Mouse (Mus musculus): ENCODE results near the gene Gse1.

Gene Gse1

GRCm38 (mm10) chr8:120227891-120228591 is at the start of gene Gse1:
TSS of gene Gse1 (plus strand) at chr8:120228456.
- peak; percentile 83 for DNase-seq (ENCODE audit: low read depth, low spot score)

GRCm38 (mm10) chr8:120179027-120179431 is 49.2 kb upstream of the Gse1 start:
- peak; percentile 82 for DNase-seq (ENCODE audit: low read depth, low spot score)

DNA sequence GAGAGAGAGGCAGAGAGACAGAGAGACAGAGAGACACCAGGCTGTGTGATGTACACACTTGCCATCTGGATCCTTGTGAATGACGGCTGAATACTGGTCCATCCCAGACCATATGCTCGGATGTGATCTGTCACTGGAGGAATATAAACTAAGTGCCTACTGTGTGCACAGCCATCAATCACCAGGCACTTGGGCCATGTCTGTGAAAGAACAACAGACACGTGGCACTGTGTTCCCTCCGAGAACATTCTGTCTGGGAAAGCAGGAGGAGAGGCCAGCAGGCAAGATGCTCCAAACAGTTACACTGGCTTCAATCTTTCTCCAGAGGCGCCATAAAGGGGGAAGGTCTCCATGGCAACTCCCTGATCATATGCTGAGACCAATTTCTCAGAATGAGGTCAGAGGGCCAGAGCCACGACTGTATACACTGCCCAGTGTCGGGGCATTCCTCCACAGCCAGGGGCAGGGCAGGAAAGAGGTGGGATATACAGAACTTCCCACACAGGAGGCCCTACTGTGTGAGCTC is 47.7 kb upstream of the Gse1 start:
- no peak for DNase-seq (ENCODE audit: low read depth, low spot score)

DNA sequence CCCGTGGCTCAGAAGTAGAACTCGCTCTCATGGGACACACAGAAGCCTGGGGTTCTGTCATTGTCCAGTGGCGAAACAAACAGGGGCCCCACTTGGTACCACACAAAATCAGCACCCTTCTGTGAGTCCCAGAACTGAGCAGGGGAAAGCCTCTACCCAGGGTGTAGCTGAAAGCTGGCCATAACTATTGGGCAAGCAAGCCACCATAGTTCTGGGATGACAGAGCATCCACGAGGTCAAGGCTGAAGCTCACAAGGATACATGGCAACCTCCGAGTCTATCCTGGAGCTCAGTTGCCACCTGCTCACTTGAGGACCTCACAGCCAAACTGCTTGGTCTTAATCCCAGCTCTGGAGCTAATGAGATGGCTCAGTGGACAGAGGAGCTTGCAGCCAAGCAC is 47.0 kb upstream of the Gse1 start:
- no peak for DNase-seq (ENCODE audit: low read depth, low spot score)

GRCm38 (mm10) chr8:120181861-120182414 is 46.3 kb upstream of the Gse1 start:
- DNase-seq (ENCODE audit: low read depth, low spot score), result no peak

- DNase-seq (ENCODE audit: low read depth, low spot score), result no peak
These were observed 43.9 kb upstream of the Gse1 start for GRCm38 (mm10) chr8:120184366-120184765.

- DNase-seq (ENCODE audit: low read depth, low spot score), result no peak
These were observed 43.1 kb upstream of the Gse1 start for GRCm38 (mm10) chr8:120184850-120185792.

GRCm38 (mm10) chr8:120186454-120186853 is 41.8 kb upstream of the Gse1 start:
- DNase-seq (ENCODE audit: low read depth, low spot score), result no peak

DNA sequence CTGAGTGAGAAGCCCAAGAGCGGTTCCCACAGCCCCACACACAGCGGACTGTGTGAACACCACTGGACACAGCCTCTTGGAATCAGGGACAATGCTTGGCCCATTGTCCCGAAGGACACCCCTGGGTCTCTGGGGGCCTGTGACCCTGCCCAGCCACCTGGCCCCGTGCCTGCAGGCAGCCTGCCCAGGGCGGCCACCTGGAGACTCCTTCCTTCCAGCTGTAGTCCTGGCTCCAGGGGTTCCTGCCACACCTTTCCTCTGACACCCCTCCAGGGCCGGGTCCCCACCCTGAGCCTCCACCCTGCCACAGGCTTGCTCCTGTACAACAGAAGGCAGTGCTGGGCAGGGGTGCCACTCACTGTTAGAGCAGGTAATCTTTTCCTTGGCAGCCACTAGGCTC is 39.7 kb upstream of the Gse1 start:
- no peak for DNase-seq (ENCODE audit: low read depth, low spot score)

DNA sequence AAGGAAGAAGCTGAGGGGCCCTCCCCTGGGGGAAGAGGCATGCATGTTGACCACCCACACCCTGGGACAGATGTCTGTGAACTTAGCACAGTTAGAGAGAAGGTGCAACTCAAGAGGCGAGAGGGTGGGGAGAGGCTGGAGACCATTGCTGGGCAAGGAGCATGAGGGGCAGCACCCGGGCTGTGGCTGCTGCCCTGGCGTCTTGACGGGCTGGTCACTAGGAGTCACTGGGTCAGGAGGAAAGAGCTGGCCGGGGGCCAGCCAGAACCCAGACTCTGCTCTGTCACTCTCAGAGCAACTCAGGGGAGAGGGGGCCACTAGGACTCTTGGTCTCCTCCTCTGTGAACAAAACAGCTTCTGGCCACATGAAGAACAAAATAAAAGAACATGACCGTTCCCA is 38.8 kb upstream of the Gse1 start:
- DNase-seq (ENCODE audit: low read depth, low spot score), result no peak

- no peak for DNase-seq (ENCODE audit: low read depth, low spot score)
These were observed 38.0 kb upstream of the Gse1 start for GRCm38 (mm10) chr8:120190107-120190809.

- peak; percentile 53 for DNase-seq (ENCODE audit: low read depth, low spot score)
These were observed 37.3 kb upstream of the Gse1 start for GRCm38 (mm10) chr8:120190810-120191413.

DNA sequence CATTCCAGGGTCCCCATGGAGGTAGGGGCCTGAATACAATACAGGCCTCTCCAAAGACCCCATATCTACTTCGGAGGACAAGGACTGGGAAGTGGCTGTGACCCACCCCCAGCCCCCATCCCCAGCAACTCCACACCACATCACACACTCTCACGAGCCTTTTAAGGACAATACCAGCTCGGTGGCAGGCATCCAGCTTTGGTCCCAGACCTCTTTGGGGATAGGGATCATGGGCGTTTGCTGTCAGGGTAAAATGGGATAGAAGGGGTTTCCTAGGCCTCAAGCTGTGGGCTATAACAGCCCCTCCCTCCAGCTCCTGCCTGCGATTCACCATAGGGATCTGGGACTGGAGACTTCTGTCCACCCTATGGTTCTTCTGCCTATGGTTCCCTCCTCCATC is 36.6 kb upstream of the Gse1 start:
- no peak for DNase-seq (ENCODE audit: low read depth, low spot score)

DNA sequence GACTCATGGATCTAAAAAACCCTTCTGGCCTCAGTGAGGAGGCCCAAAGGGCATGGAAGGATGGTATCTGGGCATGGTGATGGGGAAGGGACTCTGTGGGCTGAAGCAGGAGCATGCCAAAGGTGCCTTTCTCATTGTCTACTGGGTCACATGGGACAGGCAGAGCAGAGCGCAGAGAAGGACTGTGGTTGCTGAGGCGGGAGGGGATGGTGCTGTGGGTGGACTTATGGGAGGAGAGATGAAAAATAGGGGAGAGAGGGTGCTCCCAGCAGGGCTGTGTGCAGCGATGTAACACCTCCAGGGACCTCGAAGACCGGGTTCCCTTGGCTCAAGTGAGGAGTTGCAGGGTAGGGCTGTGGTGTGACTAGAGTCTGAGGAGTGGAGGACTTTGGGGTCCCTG is 36.1 kb upstream of the Gse1 start:
- DNase-seq (ENCODE audit: low read depth, low spot score), result no peak

DNA sequence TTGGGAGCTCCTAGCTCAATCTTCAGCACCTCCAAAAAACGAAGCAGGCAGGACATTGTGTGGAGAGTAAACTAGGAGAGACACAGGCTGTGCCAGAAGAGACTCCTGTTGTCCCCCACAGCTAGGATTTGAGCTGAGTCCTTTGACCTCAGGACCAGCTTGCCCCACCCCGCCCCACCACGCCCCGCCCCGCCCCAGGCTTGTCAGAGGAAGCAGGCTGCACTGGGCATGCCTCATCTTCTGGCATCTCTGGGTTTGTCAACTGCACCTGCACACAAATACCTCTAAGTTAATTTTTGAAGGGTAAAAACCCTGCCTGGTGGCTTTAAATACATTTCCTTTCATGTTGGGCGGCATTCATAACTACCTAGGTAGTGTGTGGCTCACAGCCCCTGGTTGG is 26.9 kb upstream of the Gse1 start:
- DNase-seq (ENCODE audit: low read depth, low spot score), result no peak

DNA sequence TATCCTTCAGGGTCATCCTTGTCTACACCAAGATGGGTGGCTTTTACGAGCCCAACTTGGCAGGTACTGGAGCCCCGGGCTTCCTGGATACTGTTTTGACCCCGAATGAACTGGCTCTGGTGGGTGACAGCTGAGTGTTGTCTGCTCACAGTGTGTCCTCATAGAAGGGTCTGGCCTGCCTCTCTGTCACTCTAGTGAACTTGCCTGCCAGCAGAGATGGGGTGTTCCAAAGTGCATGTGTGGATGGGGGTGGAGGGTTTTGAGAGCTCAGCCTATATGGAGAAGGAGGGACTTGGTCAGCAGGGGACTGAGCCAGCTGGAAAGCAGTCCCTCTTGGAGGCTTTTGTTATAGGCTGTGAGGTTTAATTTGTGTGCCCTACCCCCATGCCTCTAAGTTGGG is 25.7 kb upstream of the Gse1 start:
- DNase-seq (ENCODE audit: low read depth, low spot score), result no peak

DNA sequence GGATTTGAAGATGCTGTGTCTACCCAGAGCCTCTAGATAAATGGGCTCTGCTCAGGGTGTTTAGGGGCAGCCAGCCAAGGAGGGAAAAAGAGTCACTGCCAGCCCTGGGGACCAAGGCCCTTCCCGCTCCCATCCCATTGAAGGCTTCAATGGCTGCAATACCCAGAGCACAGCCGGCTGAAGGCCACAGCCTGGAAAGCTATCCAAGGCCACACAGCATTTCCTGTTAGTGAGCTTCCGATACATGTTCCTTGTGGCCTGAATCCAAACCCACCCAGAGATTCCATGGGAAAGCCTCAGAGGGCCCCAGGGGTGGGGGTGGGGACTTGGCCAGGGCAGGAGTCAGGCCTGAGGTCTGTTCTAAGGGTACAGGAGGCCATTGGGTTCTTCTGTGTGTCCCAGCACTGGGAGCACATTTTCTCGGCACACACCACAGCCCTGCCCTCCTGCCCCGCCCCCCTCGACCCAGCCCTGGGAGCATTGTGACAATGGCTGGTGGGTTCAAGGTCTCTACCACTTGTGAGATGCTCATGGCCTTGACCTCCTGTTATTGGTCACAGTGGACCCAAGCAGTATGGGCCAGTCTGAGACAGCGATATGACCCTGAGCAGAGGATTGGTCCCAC is 23.4 kb upstream of the Gse1 start:
- DNase-seq (ENCODE audit: low read depth, low spot score), result no peak

GRCm38 (mm10) chr8:120205916-120206315 is 22.3 kb upstream of the Gse1 start:
- no peak for DNase-seq (ENCODE audit: low read depth, low spot score)

DNA sequence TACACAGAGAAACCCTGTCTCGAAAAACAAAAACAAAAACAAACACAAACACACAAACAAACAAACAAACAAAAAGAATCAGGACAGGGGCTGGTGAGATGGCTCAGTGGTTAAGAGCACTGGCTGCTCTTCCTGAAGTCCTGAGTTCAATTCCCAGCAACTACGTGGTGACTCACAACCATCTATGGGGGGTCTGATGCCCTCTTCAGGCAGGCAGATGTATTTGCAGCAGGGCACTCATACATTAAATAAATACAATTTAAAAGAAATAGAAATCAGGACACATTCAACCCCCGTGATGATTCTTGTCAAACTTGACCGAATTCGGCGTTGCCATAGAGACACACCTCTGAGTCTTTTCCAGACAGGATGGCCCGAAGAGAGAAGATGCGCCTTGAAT is 20.9 kb upstream of the Gse1 start:
- no peak for DNase-seq (ENCODE audit: low read depth, low spot score)

DNA sequence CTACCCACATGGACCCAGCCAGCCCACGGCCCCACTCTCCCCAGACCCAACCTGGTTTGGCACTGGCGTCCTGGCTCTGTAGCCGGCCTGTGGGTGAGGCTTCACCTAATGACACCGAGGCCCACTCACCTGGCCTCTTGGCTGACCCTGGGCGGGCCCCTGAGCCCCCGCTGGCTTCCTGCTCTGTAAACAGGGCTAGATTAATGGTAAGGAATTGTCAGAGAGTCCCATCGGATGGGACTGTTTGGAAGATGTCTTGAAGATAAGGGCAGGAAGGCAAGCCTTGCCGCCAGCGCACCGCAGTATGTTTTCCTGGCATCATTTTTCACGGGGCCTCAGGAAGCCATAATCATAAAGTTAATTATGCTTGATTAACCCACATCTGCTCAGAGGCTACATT is 20.1 kb upstream of the Gse1 start:
- no peak for DNase-seq (ENCODE audit: low read depth, low spot score)

DNA sequence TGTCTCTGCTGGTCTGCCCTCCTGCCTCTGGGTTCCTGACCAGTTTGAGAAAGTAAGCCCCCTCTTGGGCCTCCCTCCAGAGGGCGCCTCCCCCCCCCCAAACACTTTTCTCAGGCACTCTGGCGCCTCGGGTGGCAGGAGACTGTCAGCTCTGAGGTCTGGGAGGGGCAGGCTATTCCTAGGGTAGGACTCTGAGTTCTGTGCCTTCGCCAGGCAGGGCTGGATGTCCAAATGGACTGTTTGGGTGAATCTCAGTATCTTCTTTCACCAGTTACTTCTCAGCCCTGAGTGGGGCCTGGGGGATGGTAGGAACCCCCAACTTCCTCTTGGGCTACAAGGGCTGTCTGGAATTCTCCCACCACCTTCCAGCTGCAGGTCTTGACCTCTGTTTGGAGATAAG is 16.9 kb upstream of the Gse1 start:
- DNase-seq (ENCODE audit: low read depth, low spot score), result no peak

Measured in retina, adult 2 months (tissue).